Mouse (Mus musculus) testis, adult 2 months (tissue): Measurements from ENCODE around the gene Tldc1.

ENCODE experiments used
- CTCF ChIP-seq: fragments of 200-500 bp; IDR thresholded peaks from 2 replicates; pipeline ENCODE4 v1.5.1; 2012; ENCODE audit warnings: low read depth, mild to moderate bottlenecking, inconsistent platforms, low read length, moderate library complexity; ENCODE audit not compliant: control insufficient read depth, insufficient read depth, insufficient replicate concordance
- POLR2A ChIP-seq: fragments of 200-500 bp; IDR thresholded peaks from 2 replicates; pipeline ENCODE4 v1.6.1; 2012; ENCODE audit warnings: low read depth, mild to moderate bottlenecking, inconsistent platforms, low read length, moderate library complexity; ENCODE audit not compliant: control insufficient read depth

DNA sequence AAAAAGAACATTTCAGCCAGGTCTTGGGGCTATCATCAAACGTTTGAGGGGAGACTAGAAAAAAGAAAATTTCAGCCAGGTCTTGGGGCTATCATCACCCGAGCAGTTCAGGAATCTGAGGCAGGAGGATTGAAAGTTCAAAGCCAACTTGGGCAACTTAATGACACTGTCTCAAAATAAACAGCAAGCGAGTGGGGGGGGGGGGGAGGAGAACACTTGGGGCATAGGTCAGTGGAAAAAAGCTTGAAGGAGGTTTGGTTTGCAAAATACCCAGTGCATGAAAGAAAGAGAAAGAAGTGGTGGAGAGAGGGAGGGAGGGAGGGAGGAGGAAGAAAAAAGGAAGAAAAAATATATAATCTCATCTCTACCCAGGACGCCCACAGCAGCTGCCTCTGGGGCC lies 9.1 kb upstream of the Tldc1 start:
- no peak for TF ChIP-seq CTCF
- TF ChIP-seq POLR2A: no peak
